Mouse (Mus musculus): ENCODE results near the gene Jmjd7.

Gene Jmjd7

DNA sequence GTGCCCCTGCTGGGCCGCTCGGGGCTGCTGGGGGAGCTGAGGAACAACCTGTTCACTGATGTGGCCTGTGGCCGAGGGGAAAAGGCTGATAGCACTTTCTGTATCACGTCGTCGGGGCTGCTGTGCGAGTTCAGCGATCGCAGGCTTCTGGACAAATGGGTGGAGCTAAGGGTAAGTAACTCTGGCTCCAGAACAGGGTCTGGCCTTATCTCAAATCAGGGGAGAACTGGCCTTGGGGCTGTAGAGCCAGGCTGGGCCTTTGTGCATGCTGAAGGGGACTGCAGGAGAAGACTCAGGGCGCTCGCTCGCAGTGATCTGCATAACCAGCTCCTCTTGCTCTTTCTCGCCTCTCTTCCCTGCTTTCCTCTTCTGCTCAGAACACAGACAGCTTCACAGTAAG lies 14.4 kb upstream of the Jmjd7 start:
- DNase-seq (ENCODE audit: low read depth), result no peak

DNA sequence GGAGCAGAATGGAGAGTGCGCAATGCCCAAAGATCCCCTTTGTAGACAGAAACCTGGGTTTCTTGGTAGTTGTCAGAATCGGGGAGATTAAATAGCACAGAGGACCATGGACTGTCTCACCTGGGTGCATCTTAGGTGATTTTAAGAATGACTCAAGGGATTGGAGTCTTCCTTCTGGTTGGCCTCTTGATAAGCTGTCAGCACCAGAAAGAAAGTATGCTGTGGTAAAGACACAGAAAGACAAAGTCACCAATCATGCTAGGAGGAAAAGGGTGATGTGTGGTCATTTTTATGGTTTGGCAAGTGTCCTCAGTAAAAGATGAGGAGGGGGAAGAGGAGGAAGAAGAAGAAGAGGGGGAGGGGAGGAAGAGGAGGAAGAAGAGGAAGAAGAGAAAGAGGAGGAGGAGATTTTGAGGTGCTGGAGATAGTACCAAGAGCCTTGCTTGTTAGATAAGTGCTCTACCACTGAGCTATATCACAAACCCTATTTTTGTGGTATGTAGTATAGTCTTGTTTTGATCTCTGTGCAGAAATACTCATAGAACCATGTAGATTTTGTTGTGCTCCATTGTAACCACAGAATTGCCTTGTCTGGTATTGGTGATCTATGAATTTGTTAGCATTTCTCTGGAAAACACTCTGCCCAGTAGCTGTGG lies 13.3 kb upstream of the Jmjd7 start:
- DNase-seq (ENCODE audit: low read depth), result no peak

DNA sequence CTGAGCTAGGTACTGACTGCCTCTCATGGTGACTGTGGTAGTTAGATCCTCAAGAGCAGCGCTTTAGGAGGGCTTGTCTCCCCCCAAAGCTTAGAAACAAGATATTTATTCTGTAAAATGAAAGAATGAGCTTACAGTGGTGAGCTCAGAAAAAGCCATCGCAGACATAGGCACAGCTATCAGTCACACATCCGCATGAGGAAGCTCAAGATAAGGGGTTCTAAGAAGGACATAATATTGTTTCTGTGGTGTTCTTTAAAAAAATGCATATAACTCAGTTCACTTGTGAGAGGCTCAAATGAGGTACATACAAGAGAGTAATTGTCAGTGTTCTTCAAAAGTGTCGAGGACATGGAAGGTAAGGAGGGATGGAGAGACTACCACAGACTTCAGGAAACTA lies 11.4 kb upstream of the Jmjd7 start:
- no peak for DNase-seq (ENCODE audit: low read depth)

DNA sequence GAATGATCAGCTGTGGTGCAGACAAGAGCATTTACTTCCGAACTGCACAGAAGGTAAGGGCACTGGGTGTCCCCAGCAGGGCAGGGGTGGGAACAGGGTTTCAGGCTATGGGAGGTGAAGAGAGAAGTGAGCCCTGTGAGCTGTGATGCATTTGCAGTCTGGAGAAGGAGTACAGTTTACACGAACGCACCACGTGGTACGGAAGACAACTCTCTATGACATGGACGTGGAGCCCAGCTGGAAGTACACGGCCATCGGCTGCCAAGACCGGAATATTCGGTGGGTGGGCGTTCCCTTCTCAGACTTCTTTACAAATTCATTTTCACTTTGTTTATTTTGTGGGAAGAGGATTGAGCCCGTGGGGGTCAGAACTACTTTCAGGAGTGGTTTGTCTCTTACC lies 9.7 kb upstream of the Jmjd7 start:
- no peak for DNase-seq (ENCODE audit: low read depth)

DNA sequence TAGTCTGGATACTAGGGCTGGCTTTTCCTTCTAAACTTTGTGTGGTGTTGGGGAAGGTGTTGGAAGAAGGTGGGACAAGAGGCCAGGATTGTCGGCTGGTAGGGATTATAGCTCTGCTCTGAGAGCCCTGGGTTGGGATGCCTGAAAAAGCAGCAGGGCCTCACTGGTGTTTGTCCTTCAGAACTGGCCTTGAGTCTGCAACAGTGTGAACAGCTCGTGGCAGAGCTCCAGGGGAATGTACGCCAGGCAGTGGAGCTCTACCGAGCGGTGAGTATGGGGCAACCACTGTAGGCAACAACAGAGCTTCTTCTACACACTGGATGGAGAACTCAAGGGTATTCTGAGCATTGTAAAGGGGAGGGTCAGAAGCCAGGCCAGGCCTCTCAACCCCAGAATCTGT lies 2.9 kb upstream of the Jmjd7 start:
- no peak for DNase-seq (ENCODE audit: low read depth)

DNA sequence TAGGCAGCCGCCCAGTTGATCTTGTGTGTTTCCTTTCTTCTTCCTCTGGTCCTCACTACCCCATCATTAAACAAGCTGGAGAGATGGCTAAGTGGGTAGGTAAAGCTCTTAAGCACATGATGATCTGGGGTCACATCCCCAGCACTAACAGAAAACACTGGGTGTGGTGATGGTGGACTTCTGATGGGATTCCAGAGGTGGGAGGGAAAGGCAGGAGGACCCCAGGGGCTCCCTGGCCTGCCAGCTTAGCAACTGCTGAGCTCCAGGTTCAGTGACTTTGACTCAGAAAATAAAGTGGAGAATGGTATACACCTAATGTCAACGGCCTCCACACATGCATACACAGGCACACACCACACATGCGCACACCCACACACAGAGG lies 658 bp downstream of the Jmjd7 start:
- DNase-seq (ENCODE audit: low read depth), result no peak

DNA sequence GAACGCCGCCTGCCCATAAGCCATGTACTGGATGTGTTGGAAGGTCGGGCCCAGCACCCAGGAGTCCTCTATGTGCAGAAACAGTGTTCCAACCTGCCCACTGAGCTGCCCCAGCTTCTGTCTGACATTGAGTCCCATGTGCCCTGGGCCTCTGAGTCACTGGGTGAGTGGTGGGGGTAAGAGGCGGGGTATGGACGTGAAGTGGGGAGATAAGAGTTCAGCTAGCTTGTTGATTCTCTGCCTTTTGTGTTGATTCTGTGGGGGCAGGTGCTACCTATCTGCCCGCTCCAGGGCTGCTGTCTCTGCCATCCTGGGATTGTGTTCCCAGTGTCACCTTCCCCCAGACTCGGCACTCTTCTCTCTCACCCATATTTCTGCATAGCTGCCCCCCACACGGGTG lies 3.1 kb downstream of the Jmjd7 start:
- DNase-seq (ENCODE audit: low read depth), result no peak

DNA sequence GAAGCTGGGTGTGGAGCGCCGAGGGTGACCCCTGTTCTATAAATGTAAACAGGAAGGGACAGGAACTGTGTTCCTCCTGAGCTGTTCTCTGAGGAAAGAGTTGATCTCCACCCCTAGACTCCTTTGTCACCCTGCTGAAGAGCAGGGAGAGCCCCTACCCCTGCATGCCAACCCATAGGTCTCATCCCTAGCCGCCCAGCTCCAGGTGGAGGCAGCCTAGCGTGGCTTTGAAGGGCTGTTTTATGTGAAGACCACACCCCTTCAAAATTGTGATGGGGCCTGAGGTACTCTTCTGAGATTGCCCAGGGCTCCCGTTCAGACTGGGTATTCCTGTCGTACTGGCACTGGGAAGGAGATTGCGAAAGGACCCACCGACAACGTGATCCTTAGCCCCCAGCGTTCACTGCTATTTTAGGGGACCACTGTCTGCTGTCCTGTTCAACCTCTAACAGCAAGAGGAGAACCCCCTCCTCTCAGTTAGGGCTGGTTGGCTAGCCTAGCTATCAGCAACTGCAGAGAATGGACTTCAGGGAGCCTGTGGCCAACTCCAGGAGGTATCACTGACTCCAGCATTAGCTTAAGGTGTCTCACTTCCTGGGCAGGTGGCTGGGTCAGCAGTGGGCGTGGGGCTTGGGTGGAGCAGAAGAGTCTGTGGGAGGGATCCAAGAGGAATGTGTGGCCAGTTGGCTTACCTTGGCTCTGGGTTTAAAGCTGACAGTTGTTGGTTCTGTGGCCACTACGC lies 5.6 kb downstream of the Jmjd7 start, which contains the start of gene Pla2g4b:
TSS of gene Pla2g4b (plus strand) at position 692 of the 742 bp plus-strand sequence.
- DNase-seq (ENCODE audit: low read depth), result no peak

DNA sequence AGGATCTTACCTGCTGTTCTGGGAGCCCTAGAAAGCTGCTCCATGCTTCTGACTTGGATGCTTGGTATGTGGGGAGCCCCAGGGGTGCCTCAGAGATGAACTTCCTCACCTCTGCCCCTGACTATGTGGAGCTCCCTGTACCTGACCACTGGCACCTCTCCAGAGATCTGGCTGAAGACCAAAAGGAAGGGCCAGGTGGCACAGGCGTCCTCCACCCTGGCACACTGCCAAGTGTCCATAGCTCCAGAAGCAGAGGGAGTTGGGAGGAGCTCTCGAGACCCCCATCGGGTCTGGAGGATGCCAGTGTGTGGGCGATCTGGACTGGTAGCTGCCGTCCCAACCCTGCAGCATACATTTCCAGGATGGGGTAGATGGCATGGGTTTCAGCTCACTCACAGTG lies 6.4 kb downstream of the Jmjd7 start:
- DNase-seq (ENCODE audit: low read depth), result no peak

DNA sequence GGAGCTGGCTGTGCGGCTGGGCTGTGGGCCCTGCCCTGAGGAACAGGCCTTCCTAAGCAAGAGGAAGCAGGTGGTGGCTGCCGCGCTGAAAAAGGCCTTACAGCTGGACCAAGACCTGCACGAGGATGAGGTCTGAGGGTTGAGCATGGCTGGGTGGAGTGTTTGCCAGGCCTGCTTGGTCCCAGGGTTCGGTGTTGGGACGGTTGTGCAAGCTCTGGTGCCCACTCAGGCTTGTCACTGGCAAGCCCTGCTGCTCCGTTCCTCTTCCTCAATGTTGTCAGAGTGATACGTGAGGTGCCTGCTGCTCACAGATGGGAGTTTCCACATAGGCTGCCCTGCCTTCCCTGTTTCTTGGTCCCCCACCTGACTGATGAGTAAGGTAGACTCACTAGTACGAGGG lies 10.5 kb downstream of the Jmjd7 start:
- no peak for DNase-seq (ENCODE audit: low read depth)

DNA sequence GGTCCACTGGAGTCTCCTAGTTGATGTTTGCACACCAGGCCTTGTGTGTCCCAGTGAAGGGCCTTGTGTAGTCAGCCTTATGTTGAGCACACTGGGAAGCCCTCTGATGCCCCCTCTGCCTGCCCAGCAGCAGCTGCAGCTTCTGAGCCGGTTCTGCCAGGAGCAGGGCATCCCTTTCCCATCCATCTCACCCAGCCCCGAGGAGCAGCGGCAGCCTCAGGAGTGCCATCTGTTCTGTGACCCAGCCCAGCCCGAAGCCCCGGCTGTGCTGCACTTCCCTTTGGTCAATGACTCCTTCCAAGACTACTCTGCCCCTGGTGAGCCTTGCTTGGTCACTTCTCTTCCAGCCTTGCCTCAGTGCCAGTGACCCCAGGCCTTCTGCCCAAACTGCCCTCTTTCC lies 13.7 kb downstream of the Jmjd7 start:
- DNase-seq (ENCODE audit: low read depth), result no peak

DNA sequence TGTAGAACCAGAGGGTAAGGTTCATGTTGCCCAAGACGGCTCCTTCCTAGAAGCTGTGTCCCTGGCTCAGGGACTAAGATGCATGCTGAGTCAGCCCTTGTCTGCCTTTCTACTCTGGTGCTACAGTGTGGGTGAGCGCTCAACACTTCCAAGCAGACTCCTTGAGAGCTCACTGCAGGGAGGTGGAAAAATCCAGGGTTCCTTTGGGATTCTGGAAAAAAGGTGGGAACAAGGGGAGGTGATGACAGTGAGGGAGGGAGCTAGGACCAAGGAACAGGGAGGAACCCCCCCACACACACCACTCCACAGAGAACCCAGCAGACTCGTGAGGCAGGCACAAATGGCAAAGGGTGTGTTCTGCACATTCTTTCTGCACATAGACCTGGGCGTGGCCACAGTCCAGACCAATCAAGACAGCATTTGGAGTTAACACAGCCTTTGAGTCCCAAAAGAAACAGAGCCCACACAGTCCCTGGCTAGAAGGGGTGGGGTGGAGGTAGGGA lies 16.9 kb downstream of the Jmjd7 start:
- DNase-seq (ENCODE audit: low read depth), result peak; percentile 33

DNA sequence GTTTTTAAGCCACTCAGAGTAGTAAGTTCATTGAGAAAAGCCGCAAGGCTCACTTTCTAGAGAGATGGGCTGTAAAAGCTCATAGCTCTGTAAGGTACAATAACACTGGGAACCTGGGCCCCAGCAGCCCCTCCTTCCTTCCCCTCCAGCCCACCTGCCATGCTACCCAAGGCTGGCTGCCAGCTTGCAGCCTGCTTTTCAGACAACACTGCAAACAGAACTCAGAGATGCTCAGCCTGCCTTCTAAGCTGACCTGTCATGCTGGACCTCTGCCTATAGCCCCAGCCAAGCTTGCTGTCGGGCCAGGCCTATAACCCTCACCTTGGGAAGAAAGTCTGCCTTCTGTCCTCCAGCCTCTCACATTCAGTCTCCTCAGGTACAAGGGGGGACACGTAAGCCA lies 17.4 kb downstream of the Jmjd7 start:
- DNase-seq (ENCODE audit: low read depth), result no peak

DNA sequence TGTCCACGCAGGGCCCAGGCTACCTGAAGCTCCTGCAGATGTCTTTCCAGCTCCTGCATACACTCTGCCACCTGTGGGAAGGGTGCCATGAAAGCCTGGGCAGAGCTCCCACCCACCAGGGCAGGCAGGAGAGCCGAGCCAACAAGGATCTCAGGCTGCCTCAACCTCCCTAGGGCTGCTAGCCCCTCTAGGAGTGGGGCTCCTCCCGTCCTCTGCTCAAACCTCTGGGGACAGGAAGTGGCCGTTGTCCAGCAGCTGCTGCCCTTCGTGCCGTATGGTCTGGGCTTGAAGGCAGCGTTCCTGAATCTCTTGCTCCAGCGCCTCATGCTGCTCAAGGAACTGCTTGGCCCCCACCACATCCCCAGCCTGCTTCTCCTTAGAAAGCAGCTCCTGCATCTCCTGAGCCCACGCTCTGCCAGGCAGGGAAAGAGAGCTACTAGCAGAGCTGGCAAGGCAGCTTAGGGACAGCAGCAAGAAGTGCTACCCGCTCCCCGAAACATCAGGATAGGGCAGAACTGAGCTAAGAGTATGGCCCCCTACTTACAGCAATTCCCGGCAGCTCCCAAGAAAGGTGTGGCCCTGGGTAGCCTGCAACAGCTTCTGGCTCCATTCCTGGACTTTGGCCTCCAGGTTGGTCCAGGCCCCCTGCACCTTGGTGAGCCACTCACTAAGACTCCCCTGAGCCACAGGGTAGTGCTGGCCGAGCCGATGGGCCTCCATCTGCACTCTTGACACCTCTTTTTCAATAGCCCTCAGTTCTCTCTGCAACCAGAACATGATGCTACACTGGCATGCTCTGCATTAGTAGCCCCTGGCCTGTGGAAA lies 19.4 kb downstream of the Jmjd7 start:
- no peak for DNase-seq (ENCODE audit: low read depth)

DNA sequence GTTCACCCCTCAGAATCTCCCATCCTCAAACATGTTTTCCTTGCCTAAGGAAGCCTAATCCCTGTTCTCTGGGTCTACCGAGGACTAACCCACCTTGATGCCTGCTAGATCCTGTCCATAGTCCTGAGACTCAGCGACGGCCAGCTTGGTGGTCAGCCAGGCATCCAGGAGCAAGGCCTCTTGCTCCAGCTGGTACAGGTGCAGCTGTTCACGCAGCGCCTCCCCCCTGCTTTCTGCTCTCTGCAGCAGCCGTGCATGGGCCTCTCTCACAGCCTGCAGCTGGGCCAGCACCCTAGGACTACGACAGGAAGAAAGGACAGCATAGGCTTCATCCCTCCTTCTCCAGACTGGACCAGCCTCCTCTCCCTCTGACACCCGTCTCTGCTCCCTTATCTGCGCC lies 20.9 kb downstream of the Jmjd7 start:
- no peak for DNase-seq (ENCODE audit: low read depth)

DNA sequence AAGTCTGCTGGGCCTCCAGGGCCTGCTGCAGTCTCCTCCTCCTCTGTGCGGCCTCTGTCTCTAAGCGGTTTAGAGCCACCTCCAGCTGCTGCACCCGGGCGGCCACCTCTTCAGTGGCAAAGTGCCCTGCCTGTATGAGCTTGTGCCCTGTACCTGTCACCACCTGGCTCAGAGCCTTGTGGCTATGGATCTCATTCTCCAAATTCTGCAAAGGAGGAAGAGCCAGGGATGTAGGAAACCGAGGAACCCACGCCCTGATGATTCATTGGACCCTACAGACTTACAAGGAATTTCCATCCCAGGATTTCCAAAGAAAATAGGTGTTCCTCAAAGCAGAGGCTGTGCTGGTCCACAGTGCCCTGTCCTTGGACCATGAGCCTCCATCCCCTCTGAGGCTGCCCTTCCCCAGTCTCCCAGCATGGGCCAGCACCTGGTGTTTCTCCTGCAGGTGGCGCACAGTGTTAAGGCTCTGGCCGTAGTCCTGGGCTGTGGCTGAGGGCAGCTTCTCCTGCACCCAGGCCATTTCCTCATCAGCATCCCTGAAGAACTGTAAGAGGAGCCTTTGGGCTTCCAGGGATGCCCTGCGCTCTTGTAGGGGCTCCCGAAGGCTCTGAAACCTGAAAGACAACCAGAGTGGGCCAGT lies 22.5 kb downstream of the Jmjd7 start:
- peak; percentile 35 for DNase-seq (ENCODE audit: low read depth)

DNA sequence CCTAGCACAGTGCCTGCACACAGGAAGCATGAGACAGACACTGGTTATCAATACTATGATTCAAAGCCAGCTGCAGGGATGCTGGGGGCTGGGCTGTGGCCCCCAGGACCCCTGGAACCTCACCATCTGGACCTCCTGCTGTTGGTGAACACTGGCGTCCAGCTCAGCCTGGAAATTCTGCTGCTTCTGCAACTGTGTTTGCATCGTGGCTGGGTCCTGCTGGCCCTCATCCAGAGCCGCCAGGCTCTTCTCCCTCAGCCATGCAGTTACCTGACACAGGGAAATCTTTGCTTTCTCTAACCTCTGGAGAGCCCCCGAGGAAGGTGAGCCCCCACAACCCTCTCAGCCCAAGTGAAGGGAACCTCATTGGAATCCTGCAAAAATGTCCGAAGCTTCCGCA lies 24.1 kb downstream of the Jmjd7 start:
- DNase-seq (ENCODE audit: low read depth), result no peak

DNA sequence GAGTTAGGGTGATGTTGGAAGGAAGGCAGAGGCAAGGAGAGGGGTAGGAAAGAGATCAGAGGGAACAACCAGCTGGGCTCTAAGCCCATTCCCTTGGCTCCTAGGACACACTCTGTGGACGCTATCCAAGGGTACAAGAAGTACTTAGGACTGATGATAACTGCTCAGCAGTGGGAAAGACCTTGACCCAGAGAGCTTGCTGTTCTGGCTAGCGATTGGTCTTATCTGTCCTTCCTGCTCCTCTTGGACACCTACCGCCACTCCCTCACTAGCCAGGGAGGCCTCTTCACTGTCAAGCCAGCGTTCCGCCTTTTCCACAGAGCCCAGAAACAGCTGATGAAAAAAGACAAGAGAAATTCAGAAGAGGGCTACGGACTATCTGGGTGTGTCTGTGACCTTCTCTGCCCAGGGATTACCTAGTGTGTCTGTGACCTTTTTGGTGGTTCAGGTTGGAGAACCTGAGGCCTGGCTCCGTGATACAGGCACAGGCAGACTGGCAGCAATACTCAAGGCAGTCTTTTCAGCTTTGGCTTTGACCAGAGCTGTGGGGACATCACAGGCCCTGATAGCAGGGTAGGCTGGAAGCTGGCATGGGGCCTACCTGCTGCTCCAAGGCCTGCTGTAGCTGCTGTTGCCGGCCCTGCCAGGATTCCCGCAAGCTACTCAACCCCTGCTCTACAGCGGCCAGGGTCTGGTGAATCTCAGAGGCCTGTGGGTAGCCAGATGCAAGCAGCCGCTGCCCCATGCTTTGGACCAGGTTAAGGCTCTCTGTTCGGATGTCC lies 27.7 kb downstream of the Jmjd7 start:
- DNase-seq (ENCODE audit: low read depth), result no peak

DNA sequence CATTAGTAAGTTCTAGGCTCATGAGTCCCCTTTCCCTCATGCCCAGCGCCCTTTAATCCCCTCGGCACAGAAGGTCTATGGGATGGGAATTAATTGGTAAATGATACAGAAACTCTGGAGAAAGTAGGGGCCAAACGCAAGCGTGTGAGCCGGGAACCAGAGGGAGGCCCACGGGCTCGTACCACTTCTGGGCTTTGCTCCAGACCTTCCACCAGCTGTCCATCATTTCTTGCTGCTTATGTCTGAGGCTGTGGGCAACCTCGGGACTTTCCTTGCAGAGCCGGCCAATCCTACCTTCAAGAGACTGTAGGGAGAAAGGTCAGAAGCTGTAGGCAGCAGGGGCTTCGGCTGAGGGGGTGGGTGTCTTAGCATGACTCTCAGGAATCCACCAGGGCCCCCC lies 28.6 kb downstream of the Jmjd7 start:
- no peak for DNase-seq (ENCODE audit: low read depth)

DNA sequence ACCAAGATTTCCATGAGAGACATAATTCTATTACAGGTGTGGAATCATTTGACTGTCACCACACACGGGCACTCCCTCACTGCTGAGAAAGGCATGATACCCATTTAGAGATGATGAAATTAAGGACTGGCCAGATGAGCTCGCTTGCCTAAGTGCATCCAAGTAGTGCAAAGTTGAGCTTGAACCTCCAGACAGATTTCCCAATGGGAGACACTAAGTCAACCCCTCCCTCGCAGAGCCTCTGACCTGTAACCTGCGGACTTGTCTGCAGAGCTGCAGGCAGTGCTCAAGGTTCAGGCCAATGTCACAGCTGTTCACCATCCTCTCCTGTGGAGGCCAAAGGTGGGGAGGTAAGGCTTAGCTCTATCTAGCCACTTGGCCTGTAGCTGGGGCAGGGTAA lies 31.5 kb downstream of the Jmjd7 start:
- no peak for DNase-seq (ENCODE audit: low read depth)

DNA sequence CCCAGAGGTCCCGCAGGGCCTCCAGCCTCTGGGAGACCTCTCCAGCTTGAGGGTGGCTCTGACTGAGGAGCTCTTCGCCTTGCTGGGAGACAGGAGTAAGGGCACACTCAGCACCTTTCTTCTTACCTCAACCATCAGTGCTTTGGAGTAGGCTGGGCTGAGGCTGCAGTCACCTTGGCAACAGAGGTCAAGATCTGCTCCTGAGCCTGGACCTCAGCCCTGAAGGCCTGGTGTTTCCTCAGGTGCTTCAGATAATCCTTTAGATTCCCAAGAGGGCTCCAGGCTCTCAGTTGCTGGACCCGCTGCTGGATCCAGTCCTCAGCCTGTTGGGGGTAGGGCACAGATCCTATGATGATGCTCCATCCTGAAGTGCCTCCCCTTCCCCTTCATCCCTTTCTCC lies 32.2 kb downstream of the Jmjd7 start:
- no peak for DNase-seq (ENCODE audit: low read depth)

DNA sequence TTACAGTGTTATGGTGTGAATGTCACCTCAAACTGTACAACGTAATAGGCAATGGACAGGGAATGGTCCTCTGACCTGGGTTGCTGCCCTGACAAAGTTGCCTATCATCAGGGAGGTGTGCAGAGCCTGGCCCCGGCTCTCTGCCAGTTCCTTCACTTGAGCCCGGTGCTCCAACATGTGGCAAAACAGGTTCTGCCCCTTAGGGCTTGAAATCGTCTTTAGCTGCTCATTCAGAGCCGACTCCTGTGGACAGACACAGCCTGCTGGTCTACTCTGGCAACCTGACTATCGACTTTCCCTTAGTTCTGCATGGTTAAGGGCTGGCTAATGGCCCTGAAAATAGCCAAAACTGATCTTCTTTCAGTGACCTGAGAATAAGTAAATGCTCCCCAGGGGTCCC lies 32.9 kb downstream of the Jmjd7 start:
- DNase-seq (ENCODE audit: low read depth), result no peak
